Mouse (Mus musculus) embryonic facial prominence, embryonic 15.5 days (tissue): ENCODE results near the gene Ank2. TPM values are rescaled to one million over a fixed set of nuclear protein-coding genes. Genes with fewer than 3 reads are reported as not detected.
"Not testable (repeated sequence)": the region's sequence is repeated elsewhere in the genome, so short reads cannot be mapped to it uniquely, and the experiment has no call there.

Experiments used
- ATAC-seq: fragments of 200-750 bp; cut with Nextera tagmentation; 2 replicates; pipeline ENCODE4 v1.8.0; 2017; ENCODE audit warnings: low read depth, moderate TSS enrichment; ENCODE audit not compliant: insufficient number of reproducible peaks, low FRiP score, low TSS enrichment
- H3K27ac ChIP-seq: fragments of 300-500 bp; sonication (generic); replicated peaks from 2 replicates; pipeline ENCODE4 v1.5.1; 2015; ENCODE audit warnings: mild to moderate bottlenecking, inconsistent platforms
- H3K27me3 ChIP-seq: fragments of 300-500 bp; sonication (generic); 2 replicates; pipeline ENCODE4 v1.6.1; 2015; ENCODE audit warnings: inconsistent platforms
- H3K36me3 ChIP-seq: fragments of 300-500 bp; sonication (generic); 2 replicates; pipeline ENCODE4 v1.6.1; 2015; ENCODE audit warnings: mild to moderate bottlenecking, inconsistent platforms
- H3K4me1 ChIP-seq: fragments of 300-500 bp; sonication (generic); 2 replicates; pipeline ENCODE4 v1.6.1; 2015; ENCODE audit warnings: inconsistent platforms
- H3K4me2 ChIP-seq: fragments of 300-500 bp; sonication (generic); replicated peaks from 2 replicates; pipeline ENCODE4 v1.6.1; 2015; ENCODE audit warnings: mild to moderate bottlenecking, inconsistent platforms
- H3K4me3 ChIP-seq: fragments of 300-500 bp; sonication (generic); replicated peaks from 2 replicates; pipeline ENCODE4 v1.5.1; 2015; ENCODE audit warnings: mild to moderate bottlenecking, inconsistent platforms
- H3K9ac ChIP-seq: fragments of 300-500 bp; sonication (generic); 2 replicates; pipeline ENCODE4 v1.6.1; 2015; ENCODE audit warnings: inconsistent platforms
- H3K9me3 ChIP-seq: fragments of 300-500 bp; sonication (generic); replicated peaks from 2 replicates; pipeline ENCODE4 v1.6.1; 2016; ENCODE audit warnings: inconsistent platforms
- WGBS: fragments of 180-500 bp; shearing (Covaris S2); methylation state at CpG from one replicate; pipeline ENCODE4 v1.1.7; 2015; 5-methylcytosine and 5-hydroxymethylcytosine counted together
- polyA plus RNA-seq: library from polyadenylated mRNA; unstranded; fragments of >200 nt; fragmentation: Nextera tagmentation; extraction: Ambion mirVana; gene quantifications from 2 replicates; pipeline ENCODE4 v1.2.1, GENCODE M21; 2015

Gene Ank2
- polyA plus RNA-seq, 1 experiment from 2014 or later, result 32.4 TPM

- no peaks in the 10 kb centered on the region for H3K9me3 ChIP-seq
Measured at GRCm38 (mm10) chr3:127348926-127349325, 150.2 kb downstream of the Ank2 start.

GRCm38 (mm10) chr3:127345860-127346459 lies 153.2 kb downstream of the Ank2 start:
- Histone ChIP-seq H3K4me1 (no peaks in the 10 kb centered on the region), H3K4me3 (no peak overlapping the region), H3K9me3 (no peaks in the 10 kb centered on the region), H3K27me3 (no peaks in the 10 kb centered on the region), H3K36me3 (no peaks in the 10 kb centered on the region), H3K27ac (no peak overlapping the region), H3K4me2 (no peak overlapping the region), H3K9ac (no peak overlapping the region)
- WGBS, result 81% methylated on average over 8 of the region's 8 CpGs
- no peak for ATAC-seq

More at GRCm38 (mm10) chr3:127348926-127349325, 150.2 kb downstream of the Ank2 start:
- H3K27ac ChIP-seq, result no peak overlapping the region
- H3K27me3 ChIP-seq, result no peaks in the 10 kb centered on the region
- H3K4me3 ChIP-seq, result no peak overlapping the region
- H3K4me1 ChIP-seq, result no peaks in the 10 kb centered on the region
- H3K9ac ChIP-seq, result no peak overlapping the region
- 75% methylated on average over 7 of the region's 7 CpGs for WGBS
- ATAC-seq, result no peak
- no peaks in the 10 kb centered on the region for H3K36me3 ChIP-seq
- H3K4me2 ChIP-seq, result no peak overlapping the region

GRCm38 (mm10) chr3:127341300-127341699 lies 157.8 kb downstream of the Ank2 start:
- Histone ChIP-seq H3K9me3 (no peaks in the 10 kb centered on the region), H3K4me3 (no peak overlapping the region), H3K27me3 (no peaks in the 10 kb centered on the region), H3K36me3 (no peaks in the 10 kb centered on the region), H3K9ac (no peak overlapping the region), H3K4me2 (no peak overlapping the region), H3K4me1 (no peaks in the 10 kb centered on the region), H3K27ac (no peak overlapping the region)
- 79% methylated on average over 2 of the region's 2 CpGs for WGBS
- no peak for ATAC-seq

- ATAC-seq, result no peak
- no peak overlapping the region for H3K9ac ChIP-seq
- H3K27me3 ChIP-seq, result no peaks in the 10 kb centered on the region
- no peaks in the 10 kb centered on the region for H3K36me3 ChIP-seq
- WGBS, result 88% methylated on average over 6 of the region's 6 CpGs
- H3K4me1 ChIP-seq, result no peaks in the 10 kb centered on the region
- H3K27ac ChIP-seq, result no peak overlapping the region
- H3K9me3 ChIP-seq, result no peaks in the 10 kb centered on the region
- no peak overlapping the region for H3K4me2 ChIP-seq
- no peak overlapping the region for H3K4me3 ChIP-seq
Measured at GRCm38 (mm10) chr3:127334876-127335275, 164.3 kb downstream of the Ank2 start.

- ATAC-seq, result no peak
- no peak overlapping the region for H3K27ac ChIP-seq
Measured at GRCm38 (mm10) chr3:127331562-127331961, 167.6 kb downstream of the Ank2 start.

GRCm38 (mm10) chr3:127326355-127326754 lies 172.8 kb downstream of the Ank2 start:
- WGBS, result 84% methylated on average over 8 of the region's 8 CpGs
- no peak overlapping the region for H3K4me2 ChIP-seq
- no peaks in the 10 kb centered on the region for H3K4me1 ChIP-seq
- H3K4me3 ChIP-seq, result no peak overlapping the region
- no peak overlapping the region for H3K9ac ChIP-seq
- no peaks in the 10 kb centered on the region for H3K9me3 ChIP-seq
- H3K27me3 ChIP-seq, result no peaks in the 10 kb centered on the region
- no peak for ATAC-seq
- no peaks in the 10 kb centered on the region for H3K36me3 ChIP-seq
- H3K27ac ChIP-seq, result no peak overlapping the region

More at GRCm38 (mm10) chr3:127331562-127331961, 167.6 kb downstream of the Ank2 start:
- Histone ChIP-seq H3K9ac (no peak overlapping the region), H3K4me3 (no peak overlapping the region), H3K9me3 (no peaks in the 10 kb centered on the region), H3K27me3 (no peaks in the 10 kb centered on the region), H3K36me3 (no peaks in the 10 kb centered on the region), H3K4me2 (no peak overlapping the region), H3K4me1 (no peaks in the 10 kb centered on the region)
- whole genome bisulfite sequencing, result 90% methylated on average over 6 of the region's 6 CpGs

GRCm38 (mm10) chr3:127322870-127323269 lies 176.3 kb downstream of the Ank2 start:
- no peaks in the 10 kb centered on the region for H3K27me3 ChIP-seq
- no peak overlapping the region for H3K4me2 ChIP-seq
- H3K9me3 ChIP-seq, result no peaks in the 10 kb centered on the region
- no peaks in the 10 kb centered on the region for H3K4me1 ChIP-seq
- H3K4me3 ChIP-seq, result no peak overlapping the region
- no peaks in the 10 kb centered on the region for H3K36me3 ChIP-seq
- H3K27ac ChIP-seq, result no peak overlapping the region
- H3K9ac ChIP-seq, result no peak overlapping the region
- ATAC-seq, result no peak

- no peak overlapping the region for H3K4me2 ChIP-seq
- H3K9me3 ChIP-seq, result no peaks in the 10 kb centered on the region
- no peak overlapping the region for H3K27ac ChIP-seq
- H3K4me1 ChIP-seq, result no peaks in the 10 kb centered on the region
- 48% methylated on average over 5 of the region's 5 CpGs for WGBS
- no peak overlapping the region for H3K9ac ChIP-seq
- no peak overlapping the region for H3K4me3 ChIP-seq
- ATAC-seq, result no peak
- H3K36me3 ChIP-seq, result no peaks in the 10 kb centered on the region
- H3K27me3 ChIP-seq, result no peaks in the 10 kb centered on the region
Measured at GRCm38 (mm10) chr3:127321645-127322044, 177.5 kb downstream of the Ank2 start.

- not testable (repeated sequence) for H3K4me2 ChIP-seq, H3K27ac ChIP-seq, H3K27me3 ChIP-seq, H3K9me3 ChIP-seq, H3K36me3 ChIP-seq, H3K9ac ChIP-seq, H3K4me3 ChIP-seq, H3K4me1 ChIP-seq, ATAC-seq
- WGBS, result 86% methylated on average over 5 of the region's 5 CpGs
Measured at GRCm38 (mm10) chr3:127321031-127321430, 178.1 kb downstream of the Ank2 start.

GRCm38 (mm10) chr3:127320311-127320710 lies 178.8 kb downstream of the Ank2 start:
- Histone ChIP-seq H3K36me3 (no peaks in the 10 kb centered on the region), H3K4me1 (no peaks in the 10 kb centered on the region), H3K27ac (no peak overlapping the region), H3K9ac (no peak overlapping the region), H3K27me3 (no peaks in the 10 kb centered on the region), H3K4me3 (no peak overlapping the region), H3K9me3 (no peaks in the 10 kb centered on the region), H3K4me2 (no peak overlapping the region)
- ATAC-seq, result no peak
- 85% methylated on average over 8 of the region's 8 CpGs for WGBS

GRCm38 (mm10) chr3:127317641-127318040 lies 181.5 kb downstream of the Ank2 start:
- WGBS, result 54% methylated on average over 6 of the region's 6 CpGs
- no peak overlapping the region for H3K4me2 ChIP-seq
- no peak for ATAC-seq
- H3K9ac ChIP-seq, result no peak overlapping the region
- no peaks in the 10 kb centered on the region for H3K9me3 ChIP-seq
- H3K27me3 ChIP-seq, result no peaks in the 10 kb centered on the region
- no peaks in the 10 kb centered on the region for H3K4me1 ChIP-seq
- no peak overlapping the region for H3K4me3 ChIP-seq
- H3K27ac ChIP-seq, result no peak overlapping the region
- no peaks in the 10 kb centered on the region for H3K36me3 ChIP-seq

- Histone ChIP-seq H3K27ac (no peak overlapping the region), H3K36me3 (no peaks in the 10 kb centered on the region), H3K4me2 (no peak overlapping the region), H3K4me3 (no peak overlapping the region), H3K9ac (no peak overlapping the region), H3K27me3 (no peaks in the 10 kb centered on the region), H3K9me3 (no peaks in the 10 kb centered on the region), H3K4me1 (no peaks in the 10 kb centered on the region)
- 94% methylated on average over 2 of the region's 2 CpGs for WGBS
- ATAC-seq, result peak; percentile 54; the same call in 1 of the 2 replicates
Measured at GRCm38 (mm10) chr3:127316717-127317116, 182.4 kb downstream of the Ank2 start.
